Mouse (Mus musculus) gastrocnemius, postnatal 14 days (tissue): ENCODE measurements around the gene Olfr1245. TPM values are rescaled to one million over a fixed set of nuclear protein-coding genes. Genes with fewer than 3 reads are reported as not detected.
"Not testable (repeated sequence)": the region's sequence is repeated elsewhere in the genome, so short reads cannot be mapped to it uniquely, and the experiment has no call there.

ENCODE experiments used
- DNase-seq: peaks from one replicate; pipeline ENCODE4 v3.0.0; 2021; ENCODE audit warnings: mixed read lengths
- intact Hi-C: fragments of 180-260 bp; cut with DNase I; formaldehyde crosslinking; loops from one replicate; pipeline ENCODE4 v1.15.1; 2025; ENCODE audit warnings: low total_unique reads
- long read RNA-seq, 2 experiments: library from polyadenylated mRNA; stranded (forward); transcript quantifications; one replicate each; pipeline ENCODE4 v2.0.0; 2021
- total RNA-seq, 2 experiments: library from RNA; stranded (reverse); gene quantifications; 2 replicates each; pipeline ENCODE4 v1.2.3; 2021

Gene Olfr1245
- total RNA-seq: not detected
- long read RNA-seq, experiment 1: 0 reads
- long read RNA-seq, experiment 2: 0 reads

DNA sequence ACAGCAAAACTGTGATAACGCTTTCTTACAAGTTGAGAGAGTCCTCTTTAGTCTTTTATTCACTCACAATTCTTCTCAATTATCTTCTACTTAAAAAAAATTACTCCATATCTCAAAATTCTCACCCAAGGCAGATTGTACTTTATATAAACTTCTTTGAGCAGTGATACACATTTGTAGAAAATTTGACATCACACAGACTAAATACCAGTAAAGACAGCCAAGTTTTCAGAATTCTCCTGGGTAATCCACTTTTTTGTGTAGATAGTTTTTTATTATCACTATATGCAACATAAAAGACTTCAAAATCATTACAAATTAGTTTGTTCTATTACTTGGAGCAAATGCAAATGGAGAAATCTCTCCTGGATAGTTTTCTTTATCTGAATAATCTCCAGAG is at the start of gene Olfr1245:
Olfr1245 (minus strand) TSS at position 101 of the 400 bp plus-strand sequence.
- intact Hi-C loops: no loop called here
- no peak for DNase-seq

DNA sequence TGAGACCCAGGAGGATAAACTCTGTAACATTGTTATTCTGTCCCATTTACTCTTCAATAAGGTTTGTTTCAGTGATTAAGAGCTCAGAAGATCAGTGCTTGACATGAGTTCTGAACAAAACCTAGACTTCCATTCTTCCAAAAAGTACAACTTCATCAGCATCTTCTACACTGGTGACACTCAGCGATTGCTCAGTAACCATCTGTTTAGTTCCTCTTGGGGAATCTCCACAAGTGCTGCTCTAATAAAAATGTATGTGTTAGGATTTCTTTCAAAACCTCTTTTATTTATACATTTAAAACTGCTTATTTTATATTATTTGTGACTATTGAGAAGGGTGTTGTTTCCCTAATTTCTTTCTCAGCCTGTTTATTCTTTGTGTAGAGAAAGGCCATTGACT is 39.9 kb upstream of the Olfr1245 start, which contains the start of gene Olfr1248:
Olfr1248 (minus strand) TSS at position 101 of the 400 bp plus-strand sequence.
- DNase-seq, intact Hi-C loops: not testable (repeated sequence)

DNA sequence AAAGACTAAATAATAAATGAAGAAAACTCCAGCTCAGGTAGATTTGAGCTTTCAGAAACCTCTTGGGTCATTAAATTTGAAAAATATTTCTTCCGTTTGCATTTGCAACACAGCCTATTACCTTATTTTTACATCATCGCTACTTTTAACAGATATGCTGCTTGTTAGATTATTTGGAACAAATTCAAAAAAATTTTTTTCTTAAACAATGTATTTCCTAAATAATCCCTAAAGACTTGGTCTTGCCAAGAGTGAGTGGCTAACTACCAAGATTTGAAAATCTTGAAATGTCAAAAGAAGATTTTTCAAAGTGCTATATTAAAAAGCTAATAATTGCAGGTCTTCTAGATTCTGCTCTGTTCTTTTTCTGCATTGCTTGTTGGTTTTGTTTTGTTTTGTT is 35.8 kb upstream of the Olfr1245 start, which contains the start of gene Olfr1247:
Olfr1247 (minus strand) TSS at position 101 of the 400 bp plus-strand sequence.
- no peak for DNase-seq
- intact Hi-C loops: no loop called here

DNA sequence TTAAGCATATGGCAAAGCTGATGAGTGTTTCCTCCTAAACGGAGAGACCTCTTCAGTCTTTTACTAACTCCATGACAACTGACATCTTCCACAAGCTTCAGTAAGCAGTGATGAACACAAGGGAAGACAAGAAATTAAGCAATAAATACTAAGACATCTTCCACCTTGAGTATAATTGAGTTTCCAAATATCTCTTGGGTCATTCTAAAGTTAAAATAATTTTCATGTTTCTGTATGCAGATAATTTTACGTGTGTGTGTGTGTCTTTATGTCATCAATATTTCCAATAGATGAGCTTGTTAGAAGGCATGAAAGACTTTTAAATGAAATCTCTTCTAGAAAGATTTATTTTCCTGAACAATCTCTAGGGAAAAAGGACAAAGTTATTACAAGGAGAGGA is 14.8 kb upstream of the Olfr1245 start, which contains the start of gene Olfr1246:
Olfr1246 (minus strand) TSS at position 101 of the 400 bp plus-strand sequence.
- no peak for DNase-seq
- intact Hi-C loops: no loop called here

DNA sequence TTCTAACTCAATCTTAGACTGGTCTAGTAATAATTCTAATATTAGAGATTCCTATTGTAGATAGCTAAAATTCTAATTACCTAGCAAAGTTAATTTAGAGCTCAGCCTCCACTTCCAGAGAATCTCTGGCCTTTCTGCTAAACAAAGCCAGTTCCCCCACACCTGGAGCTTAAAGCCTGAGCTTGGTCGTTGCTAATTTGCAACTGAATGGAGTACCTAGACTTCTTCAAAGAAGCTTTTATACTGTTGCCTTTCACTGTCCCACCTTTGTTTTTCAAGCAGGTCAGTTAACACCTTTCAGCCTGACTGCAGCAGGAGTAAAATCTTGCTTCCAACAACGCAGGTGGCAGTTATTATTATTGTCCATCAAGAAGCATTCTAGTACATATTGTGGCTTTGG is 15.5 kb downstream of the Olfr1245 start:
- intact Hi-C loops, DNase-seq: not testable (repeated sequence)

DNA sequence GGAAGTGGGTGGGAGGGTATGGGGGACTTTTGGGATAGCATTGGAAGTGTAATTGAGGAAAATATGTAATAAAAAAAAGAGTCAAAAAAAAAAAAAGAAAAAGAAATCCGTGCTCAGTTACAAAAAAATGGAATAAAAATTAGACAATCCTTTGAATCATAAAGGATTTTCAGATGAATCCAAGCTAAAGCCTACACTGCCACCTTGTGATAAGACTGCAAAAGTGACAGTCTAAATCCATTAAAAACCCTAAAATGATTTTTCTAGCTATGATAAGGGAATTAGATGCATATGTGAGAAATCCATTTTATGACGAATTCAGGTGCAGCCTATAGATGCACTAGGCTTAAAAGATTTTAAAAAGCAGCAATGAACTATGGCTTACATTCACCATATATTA is 33.7 kb downstream of the Olfr1245 start:
- no peak for DNase-seq
- intact Hi-C loops: no loop called here

DNA sequence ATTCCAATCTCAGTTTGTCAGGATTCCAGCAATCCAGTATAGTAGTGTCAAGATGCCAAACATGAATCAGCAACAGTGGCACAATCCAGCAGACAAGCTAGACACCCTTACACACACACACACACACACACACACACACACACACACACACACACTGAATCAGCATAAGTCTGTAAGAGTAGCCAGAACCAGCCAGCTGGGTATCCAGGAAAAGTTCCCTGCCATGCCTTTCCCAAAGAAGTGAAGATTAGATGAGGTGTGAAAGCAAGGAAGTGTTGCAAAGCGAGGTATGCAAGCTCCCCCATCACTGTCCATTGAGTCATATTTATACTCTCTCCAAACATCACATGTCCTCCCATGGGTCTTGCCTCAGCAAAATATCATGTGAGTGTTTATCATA is 38.3 kb downstream of the Olfr1245 start:
- no peak for DNase-seq
- intact Hi-C loops: no loop called here

DNA sequence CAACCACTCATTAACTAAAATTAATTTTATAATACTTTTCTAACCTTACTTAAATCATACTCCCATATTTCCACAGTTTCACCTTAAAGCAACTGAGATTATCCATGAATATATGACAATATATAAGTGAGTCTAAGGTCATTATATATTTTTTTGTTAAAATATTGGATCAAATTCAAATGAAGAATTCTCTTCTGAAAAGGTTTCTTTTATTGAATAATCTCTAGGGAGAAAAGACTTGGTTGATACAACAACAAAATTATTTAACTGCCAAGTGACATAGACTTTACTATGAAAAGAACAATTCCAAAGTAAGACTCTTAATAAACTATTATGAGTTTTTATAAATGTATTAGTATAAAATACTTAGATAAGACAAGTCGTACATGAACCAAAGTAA is 46.9 kb downstream of the Olfr1245 start, which contains the start of gene Olfr1243:
Olfr1243 (minus strand) TSS at position 101 of the 400 bp plus-strand sequence.
- intact Hi-C loops: no loop called here
- no peak for DNase-seq

Other genes starting within 250 kb of the Olfr1245 start
- not detected for gene Olfr1232, start 248.8 kb downstream of the Olfr1245 start, total RNA-seq
- not detected for gene Olfr1233, start 236.0 kb downstream of the Olfr1245 start, total RNA-seq
- not detected for gene Olfr1234, start 213.6 kb downstream of the Olfr1245 start, total RNA-seq
- not detected for gene Olfr1238, start 168.8 kb downstream of the Olfr1245 start, total RNA-seq
- gene Olfr1239, start 158.0 kb downstream of the Olfr1245 start, total RNA-seq: not detected
- not detected for gene Olfr1240, start 135.4 kb downstream of the Olfr1245 start, total RNA-seq
- gene Olfr1241, start 91.3 kb downstream of the Olfr1245 start, total RNA-seq: not detected
- gene Olfr1242, start 80.1 kb downstream of the Olfr1245 start, total RNA-seq: not detected
- gene Olfr1243, start 47.0 kb downstream of the Olfr1245 start, total RNA-seq: not detected
- not detected for gene Olfr1246, start 14.7 kb upstream of the Olfr1245 start, total RNA-seq
- not detected for gene Olfr1247, start 35.7 kb upstream of the Olfr1245 start, total RNA-seq
- gene Olfr1248, start 39.8 kb upstream of the Olfr1245 start, total RNA-seq: not detected
- not detected for gene Olfr1249, start 56.5 kb upstream of the Olfr1245 start, total RNA-seq
- gene Olfr1250, start 83.0 kb upstream of the Olfr1245 start, total RNA-seq: not detected
- not detected for gene Olfr1251, start 93.5 kb upstream of the Olfr1245 start, total RNA-seq
- not detected for gene Olfr1252, start 146.6 kb upstream of the Olfr1245 start, total RNA-seq
- gene Olfr1253, start 178.6 kb upstream of the Olfr1245 start, total RNA-seq: not detected
- not detected for gene Olfr1254, start 215.2 kb upstream of the Olfr1245 start, total RNA-seq
- gene Olfr1255, start 233.6 kb upstream of the Olfr1245 start, total RNA-seq: not detected